Mouse (Mus musculus) heart, postnatal 0 days (tissue): Measurements from ENCODE around the gene Ckmt2.

Source experiments
- CTCF ChIP-seq: IDR thresholded peaks from 2 replicates; pipeline ENCODE4 v1.5.1; 2016; ENCODE audit warnings: antibody characterized with exemption, control low read depth, low read depth
- EP300 ChIP-seq: IDR thresholded peaks from 2 replicates; pipeline ENCODE4 v1.6.1; 2016; ENCODE audit warnings: antibody characterized with exemption, low read depth

DNA sequence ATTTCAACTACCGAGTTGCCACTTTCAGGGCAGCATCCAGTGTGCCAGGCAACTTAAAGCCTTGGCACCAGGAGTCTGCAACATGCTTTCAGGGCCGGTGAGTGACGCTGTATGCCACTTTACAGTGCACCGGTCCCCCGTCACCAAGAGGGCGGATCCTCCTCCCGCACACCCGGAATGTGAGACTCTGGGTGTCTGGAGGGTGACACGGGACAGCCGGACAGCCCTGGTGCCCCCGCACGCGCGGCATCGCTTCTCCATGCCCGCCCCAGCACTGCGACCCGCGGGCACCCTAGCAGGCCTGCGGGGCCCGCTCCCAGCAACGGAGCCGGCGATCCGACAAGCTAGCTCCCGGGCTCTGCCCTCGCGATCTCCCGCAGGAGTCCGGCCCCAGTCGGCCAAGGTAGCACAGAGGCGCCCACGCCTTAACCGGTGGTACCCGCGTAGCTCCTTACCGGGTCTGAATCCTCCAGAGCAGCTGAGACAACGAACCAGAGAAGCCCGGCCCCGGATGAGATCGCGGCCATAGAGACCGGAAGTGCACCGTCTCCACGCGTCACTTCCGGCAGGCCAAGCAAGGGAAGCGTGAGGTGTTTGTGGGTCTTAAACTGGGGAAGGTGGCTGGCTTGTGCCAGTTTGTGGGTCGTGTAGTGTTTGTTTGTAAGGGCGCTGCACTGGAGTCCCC, 69.4 kb downstream of the Ckmt2 start, which contains the start of gene Zcchc9:
- peak; percentile 31 for TF ChIP-seq CTCF
- TF ChIP-seq EP300: no peak
